Mouse (Mus musculus) liver, embryonic 14.5 days (tissue): ENCODE measurements around the gene Rbpms2. TPM values are rescaled to one million over a fixed set of nuclear protein-coding genes. Genes with fewer than 3 reads are reported as not detected.

Experiments used
- ATAC-seq: fragments of 200-750 bp; cut with Nextera tagmentation; 2 replicates; pipeline ENCODE4 v1.8.0; 2017; ENCODE audit warnings: moderate number of reproducible peaks, mild to moderate bottlenecking, moderate library complexity; ENCODE audit not compliant: insufficient read depth
- DNase-seq, 3 experiments: peaks; one replicate each; pipeline ENCODE4 v3.0.0-alpha.2; 2012 to 2013; ENCODE audit warnings: low read depth in 3 of 3, low spot score in 3 of 3
- H3K27ac ChIP-seq: fragments of 300-500 bp; sonication (generic); 2 replicates; pipeline ENCODE4 v1.5.1; 2014; ENCODE audit warnings: moderate library complexity, mild to moderate bottlenecking, control low read depth, inconsistent platforms
- H3K27me3 ChIP-seq: fragments of 300-500 bp; sonication (generic); 2 replicates; pipeline ENCODE4 v1.6.1; 2014; ENCODE audit warnings: mild to moderate bottlenecking, low read length, moderate library complexity; ENCODE audit not compliant: control insufficient read depth, insufficient read depth
- H3K36me3 ChIP-seq: fragments of 300-500 bp; sonication (generic); replicated peaks from 2 replicates; pipeline ENCODE4 v1.6.1; 2014; ENCODE audit warnings: low read depth; ENCODE audit not compliant: control insufficient read depth, insufficient read depth
- H3K4me1 ChIP-seq, 2 experiments: fragments of 200-500 bp in 1 of 2; fragments of 300-500 bp in 1 of 2; sonication (generic) in 1 of 2; replicated peaks; 2 replicates each; pipeline ENCODE4 v1.6.1; 2012 to 2014; ENCODE audit warnings: antibody characterized with exemption in 1 of 2, inconsistent platforms in 1 of 2, low read length in 1 of 2; ENCODE audit not compliant: control insufficient read depth in 2 of 2, insufficient read depth in 2 of 2
- H3K4me2 ChIP-seq: fragments of 300-500 bp; sonication (generic); 2 replicates; pipeline ENCODE4 v1.6.1; 2014; ENCODE audit warnings: low read depth, mild to moderate bottlenecking, control low read depth, moderate library complexity
- H3K4me3 ChIP-seq, 2 experiments: fragments of 200-500 bp in 1 of 2; fragments of 300-500 bp in 1 of 2; sonication (generic) in 1 of 2; 2 replicates each; pipeline ENCODE4 v1.5.1; 2012 to 2014; ENCODE audit warnings: low read depth in 2 of 2, low read length in 2 of 2, mild to moderate bottlenecking in 2 of 2, control low read depth in 1 of 2, inconsistent platforms in 1 of 2, moderate library complexity in 1 of 2; ENCODE audit not compliant: insufficient read depth in 1 of 2
- H3K9ac ChIP-seq: fragments of 300-500 bp; sonication (generic); replicated peaks from 2 replicates; pipeline ENCODE4 v1.6.1; 2014; ENCODE audit warnings: mild to moderate bottlenecking, control low read depth, moderate library complexity
- H3K9me3 ChIP-seq: fragments of 300-500 bp; sonication (generic); 2 replicates; pipeline ENCODE4 v1.6.1; 2016; ENCODE audit warnings: low read length, mixed read lengths; ENCODE audit not compliant: control insufficient read depth
- CTCF ChIP-seq: IDR thresholded peaks from 2 replicates; pipeline ENCODE4 v1.5.1; 2016; ENCODE audit warnings: antibody characterized with exemption, low read depth, control low read depth
- EP300 ChIP-seq: IDR thresholded peaks from 2 replicates; pipeline ENCODE4 v1.6.1; 2016; ENCODE audit warnings: antibody characterized with exemption, low read depth
- WGBS: fragments of 180-500 bp; shearing (Covaris S2); extraction: QIAGEN DNeasy Blood & Tissue Kit; methylation state at CpG from one replicate; pipeline ENCODE4 v1.1.7; 2014; ENCODE audit not compliant: insufficient replicate concordance; 5-methylcytosine and 5-hydroxymethylcytosine counted together
- polyA plus RNA-seq, 2 experiments: library from polyadenylated mRNA; depleted of rRNA in 1 of 2; stranded (reverse) in 1 of 2; unstranded in 1 of 2; fragments of >200 nt; fragmentation: Nextera tagmentation in 1 of 2; extraction: Ambion mirVana in 1 of 2; gene quantifications; 2 replicates each; pipeline versions ENCODE4 v1.2.1 to v1.2.3; 2012 to 2014

The Rbpms2 gene
- polyA plus RNA-seq, 2 experiments, result 8.9 to 11.9 TPM

- Histone ChIP-seq H3K36me3 (no peaks in the 10 kb centered on the region; the same call in none of the 2 replicates), H3K4me1 (no peaks in the 10 kb centered on the region), H3K27ac (no peak overlapping the region), H3K4me3 (no peak overlapping the region), H3K9ac (no peak overlapping the region), H3K4me2 (no peak overlapping the region), H3K9me3 (no peaks in the 10 kb centered on the region), H3K27me3 (no peaks in the 10 kb centered on the region)
- DNase-seq (no peak), ATAC-seq (no peak)
- TF ChIP-seq CTCF (no peak), EP300 (no peak)
- WGBS, result 56% methylated on average over 3 of the region's 3 CpGs
Measured at GRCm38 (mm10) chr9:65692466-65692865, 63.0 kb downstream of the Rbpms2 start.

GRCm38 (mm10) chr9:65692959-65693603 lies 63.6 kb downstream of the Rbpms2 start:
- ATAC-seq (no peak), DNase-seq (no peak)
- H3K4me3 ChIP-seq, result no peak overlapping the region
- WGBS, result 34% methylated on average over 5 of the region's 5 CpGs
- H3K27ac ChIP-seq, result no peak overlapping the region
- no peaks in the 10 kb centered on the region; the same call in none of the 2 replicates for H3K36me3 ChIP-seq
- H3K9me3 ChIP-seq, result no peaks in the 10 kb centered on the region
- no peak for TF ChIP-seq EP300
- TF ChIP-seq CTCF, result no peak
- no peak overlapping the region for H3K9ac ChIP-seq
- H3K4me1 ChIP-seq, result no peaks in the 10 kb centered on the region
- no peaks in the 10 kb centered on the region for H3K27me3 ChIP-seq
- H3K4me2 ChIP-seq, result no peak overlapping the region

- no peak overlapping the region for H3K4me2 ChIP-seq
- TF ChIP-seq CTCF, result peak; percentile 49
- no peak for TF ChIP-seq EP300
- H3K9me3 ChIP-seq, result no peaks in the 10 kb centered on the region
- no peak overlapping the region for H3K27ac ChIP-seq
- DNase-seq (no peak), ATAC-seq (no peak)
- H3K36me3 ChIP-seq, result no peaks in the 10 kb centered on the region; the same call in none of the 2 replicates
- H3K27me3 ChIP-seq, result no peaks in the 10 kb centered on the region
- H3K4me1 ChIP-seq, result no peaks in the 10 kb centered on the region
- no peak overlapping the region for H3K4me3 ChIP-seq
- no peak overlapping the region for H3K9ac ChIP-seq
- WGBS, result 74% methylated on average over 3 of the region's 3 CpGs
Measured at GRCm38 (mm10) chr9:65695646-65696045, 66.2 kb downstream of the Rbpms2 start.

GRCm38 (mm10) chr9:65696337-65696736 lies 66.9 kb downstream of the Rbpms2 start:
- TF ChIP-seq CTCF, result no peak
- no peak for TF ChIP-seq EP300
- Histone ChIP-seq H3K9me3 (no peaks in the 10 kb centered on the region), H3K36me3 (no peaks in the 10 kb centered on the region; the same call in none of the 2 replicates), H3K4me3 (no peak overlapping the region), H3K27me3 (no peaks in the 10 kb centered on the region), H3K27ac (no peak overlapping the region), H3K9ac (no peak overlapping the region), H3K4me1 (no peaks in the 10 kb centered on the region), H3K4me2 (no peak overlapping the region)
- no peak for DNase-seq
- no peak for ATAC-seq

- Histone ChIP-seq H3K36me3 (no peaks in the 10 kb centered on the region; the same call in none of the 2 replicates), H3K4me1 (no peaks in the 10 kb centered on the region), H3K9me3 (no peaks in the 10 kb centered on the region), H3K4me2 (no peak overlapping the region), H3K4me3 (no peak overlapping the region), H3K27ac (no peak overlapping the region), H3K9ac (no peak overlapping the region), H3K27me3 (no peaks in the 10 kb centered on the region)
- TF ChIP-seq EP300, result no peak
- no peak for TF ChIP-seq CTCF
- WGBS, result 69% methylated on average over 7 of the region's 7 CpGs
- ATAC-seq (no peak), DNase-seq (no peak)
Measured at GRCm38 (mm10) chr9:65697356-65697755, 67.9 kb downstream of the Rbpms2 start.
